Mouse (Mus musculus): Measurements from ENCODE around the gene 4833439L19Rik. TPM values are rescaled to one million over a fixed set of nuclear protein-coding genes. Genes with fewer than 3 reads are reported as not detected.
"Not testable (repeated sequence)": the region's sequence is repeated elsewhere in the genome, so short reads cannot be mapped to it uniquely, and the experiment has no call there.

The 4833439L19Rik gene
- polyA plus RNA-seq (2015; fragmentation: Nextera tagmentation; extraction: Ambion mirVana) = 150 and 156 TPM in 2 replicates

DNA sequence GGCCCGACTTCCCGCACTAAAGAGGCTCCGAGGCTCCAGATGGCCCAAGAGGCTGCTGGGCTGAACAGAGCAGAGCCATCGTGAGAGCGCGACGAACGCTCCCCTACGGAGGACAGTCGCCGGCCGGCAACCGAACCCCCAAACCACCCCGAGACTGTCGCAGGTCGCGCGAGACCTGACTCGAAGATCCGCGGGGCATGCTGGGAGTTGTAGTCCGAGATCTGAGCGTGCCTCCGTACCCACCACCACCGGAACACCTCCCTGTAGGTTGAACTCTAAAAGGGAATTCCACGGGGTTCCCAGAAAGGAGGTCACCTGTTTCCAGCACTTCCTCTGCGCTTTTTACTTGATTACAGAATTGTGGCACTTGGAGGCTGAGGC lies at the start of gene 4833439L19Rik:
Gene 4833439L19Rik, minus strand, starts transcription at position 235 of the 381 bp plus-strand sequence.
- H3K27ac ChIP-seq = peak within 1 kb of the TSS; percentile 65
- peak within 1 kb of the TSS; percentile 77 for H3K4me3 ChIP-seq
- 0% methylated on average over 27 of the region's 27 CpGs for WGBS
- H3K36me3 ChIP-seq = peaks cover 32% of the 10 kb centered on the region
- peak; percentile 97 for ATAC-seq (ENCODE audit: low FRiP score, low read depth)
- no peaks in the 10 kb centered on the region for H3K27me3 ChIP-seq
- H3K4me1 ChIP-seq = peaks cover 12% of the 10 kb centered on the region
- no peaks in the 10 kb centered on the region for H3K9me3 ChIP-seq
- peak within 1 kb of the TSS; percentile 93 for H3K4me2 ChIP-seq (replicated peaks)
- peak within 1 kb of the TSS; percentile 91 for H3K9ac ChIP-seq

DNA sequence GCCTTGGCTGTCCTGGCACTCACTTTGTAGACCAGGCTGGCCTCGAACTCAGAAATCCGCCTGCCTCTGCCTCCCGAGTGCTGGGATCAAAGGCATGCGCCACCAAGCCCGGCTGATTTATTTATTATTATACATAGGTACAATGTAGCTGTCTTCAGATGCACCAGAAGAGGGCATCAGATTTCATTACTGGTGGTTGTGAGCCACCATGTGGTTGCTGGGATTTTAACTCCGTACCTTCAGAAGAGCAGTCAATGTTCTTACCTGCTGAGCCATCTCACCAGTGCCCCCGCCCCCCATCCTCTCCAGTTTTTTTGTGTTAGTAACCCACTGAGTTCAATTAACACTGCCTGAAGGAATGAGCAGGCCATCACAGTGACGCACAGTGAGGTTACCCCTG lies 47.9 kb upstream of the 4833439L19Rik start:
- H3K27ac ChIP-seq; H3K4me3 ChIP-seq; ATAC-seq (ENCODE audit: low FRiP score, low read depth); H3K9ac ChIP-seq; H3K36me3 ChIP-seq; H3K27me3 ChIP-seq; H3K4me2 ChIP-seq (replicated peaks); H3K9me3 ChIP-seq: not testable (repeated sequence)
- peaks cover 17% of the 10 kb centered on the region for H3K4me1 ChIP-seq
- WGBS = 88% methylated on average over 8 of the region's 8 CpGs

DNA sequence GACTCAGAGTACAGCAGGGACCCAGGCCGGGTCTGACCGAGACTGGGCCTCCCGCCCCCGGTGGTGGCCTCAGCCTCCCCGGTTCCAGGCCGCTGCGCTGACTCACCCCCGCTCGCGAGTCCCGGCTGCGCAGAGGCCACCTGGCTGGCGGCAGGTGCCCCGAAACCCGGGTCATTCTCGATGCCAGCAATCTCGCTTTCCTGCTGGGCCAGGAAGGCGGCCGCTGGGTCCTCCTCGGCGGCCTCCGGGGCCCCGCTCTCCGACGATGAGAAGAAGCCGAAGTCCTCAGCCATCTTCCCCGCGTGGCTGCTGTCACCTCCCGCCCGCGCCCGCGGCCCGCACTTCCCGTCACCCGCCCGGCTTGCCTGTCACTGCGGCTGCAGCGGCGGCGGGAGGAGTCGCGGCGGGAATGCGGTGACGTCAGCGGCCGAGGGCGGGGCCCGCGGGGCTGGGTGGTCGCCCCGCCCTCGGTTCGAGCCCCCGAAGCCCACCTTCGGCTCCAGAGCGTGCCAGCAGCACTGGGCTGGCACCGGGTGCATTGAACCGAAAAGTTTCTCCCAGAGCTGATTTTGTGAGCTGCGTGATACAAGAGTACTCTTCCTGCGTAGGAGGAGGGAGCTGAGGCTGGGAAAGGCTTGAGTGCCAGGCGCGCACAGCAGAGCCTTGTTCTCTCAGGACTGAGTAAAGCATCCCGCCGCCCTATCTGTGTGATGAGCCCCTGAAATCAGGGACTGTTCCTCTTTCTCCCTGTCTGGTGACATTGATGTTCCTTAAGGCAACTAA lies 45.9 kb upstream of the 4833439L19Rik start, which contains the start of gene Cltb:
Gene Cltb, minus strand, starts transcription at position 373 of the 783 bp plus-strand sequence.
- Histone ChIP-seq H3K27ac (no peak within 1 kb of the TSS; the same call in 1 of the 2 replicates), H3K9ac (peak within 1 kb of the TSS; percentile 81)
- 1% methylated on average over 55 of the region's 66 CpGs for WGBS

DNA sequence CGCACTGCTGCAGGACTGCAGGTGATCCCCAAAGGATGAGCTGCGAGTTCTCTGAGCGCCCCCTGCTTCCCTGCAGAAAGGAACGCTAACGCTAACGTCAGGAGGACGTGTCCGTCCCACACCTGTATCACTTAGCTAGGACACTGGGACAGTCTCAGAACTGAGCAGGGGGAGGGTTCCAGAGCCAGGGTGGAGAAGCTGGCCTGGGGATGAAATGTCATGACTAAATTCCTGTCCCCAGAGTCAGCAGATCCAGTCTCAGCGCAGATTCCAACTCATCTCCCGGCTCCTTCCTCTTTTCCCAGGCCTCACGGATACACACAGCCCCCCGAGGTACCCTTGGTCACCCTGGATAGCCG lies 45.4 kb upstream of the 4833439L19Rik start:
- no peaks in the 10 kb centered on the region; the same call in 1 of the 2 replicates for H3K36me3 ChIP-seq
- no peaks in the 10 kb centered on the region for H3K9me3 ChIP-seq
- no peak overlapping the region; the same call in 1 of the 2 replicates for H3K27ac ChIP-seq
- H3K27me3 ChIP-seq = peaks cover 10% of the 10 kb centered on the region; the same call in 1 of the 2 replicates
- peak overlapping the region; percentile 67 for H3K4me3 ChIP-seq
- 9% methylated on average over 13 of the region's 13 CpGs for WGBS
- H3K9ac ChIP-seq = peak overlapping the region; percentile 81
- ATAC-seq (ENCODE audit: low FRiP score, low read depth) = no peak; the same call in 1 of the 2 replicates
- peak overlapping the region; percentile 94 for H3K4me2 ChIP-seq (replicated peaks)
- peaks cover 17% of the 10 kb centered on the region for H3K4me1 ChIP-seq

More for the DNA sequence above, 45.9 kb upstream of the 4833439L19Rik start, which contains the start of gene Cltb:
- H3K4me3 ChIP-seq = peak within 1 kb of the TSS; percentile 67
- ATAC-seq (ENCODE audit: low FRiP score, low read depth) = peak; percentile 71; the same call in 1 of the 2 replicates
- peaks cover 10% of the 10 kb centered on the region; the same call in 1 of the 2 replicates for H3K27me3 ChIP-seq
- peaks cover 17% of the 10 kb centered on the region for H3K4me1 ChIP-seq
- H3K4me2 ChIP-seq (replicated peaks) = peak within 1 kb of the TSS; percentile 94
- no peaks in the 10 kb centered on the region for H3K9me3 ChIP-seq
- no peaks in the 10 kb centered on the region for H3K36me3 ChIP-seq

DNA sequence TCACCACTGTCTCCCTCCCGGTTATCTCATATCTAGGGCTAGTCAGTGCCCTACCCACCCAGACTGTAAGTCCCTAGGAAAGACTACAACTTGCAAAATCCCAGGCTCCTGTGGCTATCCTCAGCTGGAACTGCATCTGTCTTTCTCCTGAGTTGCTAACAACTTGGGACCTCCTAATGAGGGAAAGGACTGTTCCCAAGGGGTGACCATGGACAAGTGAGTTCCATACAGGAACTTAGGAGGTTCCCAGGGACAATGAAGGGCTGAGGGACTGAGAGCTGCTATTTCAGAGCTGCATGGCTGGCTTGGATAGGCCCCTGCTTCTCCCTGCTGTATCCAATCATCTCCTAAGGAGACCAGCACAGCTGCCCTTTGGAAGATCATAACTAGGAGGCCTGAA lies 44.1 kb upstream of the 4833439L19Rik start:
- ATAC-seq (ENCODE audit: low FRiP score, low read depth) = no peak
- Histone ChIP-seq H3K4me1 (peaks cover 21% of the 10 kb centered on the region), H3K4me2 (replicated peaks) (peak overlapping the region; percentile 14; the same call in 1 of the 2 replicates), H3K27me3 (peaks cover 10% of the 10 kb centered on the region; the same call in 1 of the 2 replicates), H3K9me3 (no peaks in the 10 kb centered on the region), H3K9ac (0 out of 2 replicates have a peak overlapping the region, but pooled peaks have one; percentile 39), H3K4me3 (no peak overlapping the region), H3K27ac (no peak overlapping the region), H3K36me3 (no peaks in the 10 kb centered on the region; the same call in 1 of the 2 replicates)
- WGBS = 48% methylated on average over 1 of the region's 1 CpGs

DNA sequence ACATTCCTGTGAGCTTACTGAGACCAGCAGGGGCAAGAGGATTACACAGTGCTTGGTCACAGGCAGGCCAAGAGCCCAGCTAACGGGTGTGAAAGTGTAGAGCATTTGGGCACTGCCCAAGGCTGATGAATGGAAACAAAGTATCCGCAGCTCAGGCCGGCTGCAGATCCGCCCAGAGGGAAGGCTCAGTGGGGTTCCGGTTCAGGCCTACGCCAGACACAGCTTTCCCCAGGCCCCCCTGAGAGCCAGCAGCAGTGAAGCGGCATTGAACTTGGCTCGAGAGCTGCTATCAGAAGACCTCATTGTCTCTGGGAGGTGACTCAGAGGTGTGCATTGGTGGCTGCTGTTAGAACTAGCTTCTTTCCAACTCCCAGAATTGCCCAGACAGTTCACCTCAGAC lies 43.4 kb upstream of the 4833439L19Rik start:
- peaks cover 10% of the 10 kb centered on the region; the same call in 1 of the 2 replicates for H3K27me3 ChIP-seq
- H3K4me2 ChIP-seq (replicated peaks) = peak overlapping the region; percentile 14; the same call in 1 of the 2 replicates
- 0 out of 2 replicates have a peak overlapping the region, but pooled peaks have one; percentile 43 for H3K9ac ChIP-seq
- WGBS = 19% methylated on average over 8 of the region's 8 CpGs
- no peak for ATAC-seq (ENCODE audit: low FRiP score, low read depth)
- no peak overlapping the region for H3K4me3 ChIP-seq
- H3K4me1 ChIP-seq = peaks cover 27% of the 10 kb centered on the region
- no peaks in the 10 kb centered on the region for H3K9me3 ChIP-seq
- no peak overlapping the region for H3K27ac ChIP-seq
- no peaks in the 10 kb centered on the region; the same call in 1 of the 2 replicates for H3K36me3 ChIP-seq

DNA sequence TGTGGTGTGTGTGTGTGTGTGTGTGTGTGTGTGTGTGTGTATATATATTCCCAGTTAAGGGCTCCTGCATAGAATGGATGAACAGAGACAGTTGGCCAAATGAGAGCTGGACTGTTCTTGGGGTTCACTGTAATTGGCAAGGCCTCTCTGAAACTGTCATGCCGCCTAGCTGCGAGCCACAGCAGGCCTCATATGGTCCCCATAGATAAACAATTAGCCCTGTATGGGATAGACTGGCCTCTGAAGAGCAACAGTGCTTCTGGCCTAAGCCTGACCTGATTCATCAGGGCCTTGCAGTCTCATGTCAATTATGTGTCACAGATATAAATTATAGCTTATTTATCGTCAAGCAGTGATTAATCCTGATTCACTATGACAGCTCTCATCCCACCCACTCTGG lies 42.8 kb upstream of the 4833439L19Rik start:
- peaks cover 10% of the 10 kb centered on the region; the same call in 1 of the 2 replicates for H3K27me3 ChIP-seq
- ATAC-seq (ENCODE audit: low FRiP score, low read depth) = no peak
- WGBS = 76% methylated on average over 3 of the region's 3 CpGs
- no peak overlapping the region for H3K4me3 ChIP-seq
- H3K27ac ChIP-seq = no peak overlapping the region
- no peak overlapping the region for H3K4me2 ChIP-seq (replicated peaks)
- peaks cover 34% of the 10 kb centered on the region for H3K4me1 ChIP-seq
- H3K9ac ChIP-seq = no peak overlapping the region
- H3K36me3 ChIP-seq = no peaks in the 10 kb centered on the region; the same call in 1 of the 2 replicates
- H3K9me3 ChIP-seq = no peaks in the 10 kb centered on the region

DNA sequence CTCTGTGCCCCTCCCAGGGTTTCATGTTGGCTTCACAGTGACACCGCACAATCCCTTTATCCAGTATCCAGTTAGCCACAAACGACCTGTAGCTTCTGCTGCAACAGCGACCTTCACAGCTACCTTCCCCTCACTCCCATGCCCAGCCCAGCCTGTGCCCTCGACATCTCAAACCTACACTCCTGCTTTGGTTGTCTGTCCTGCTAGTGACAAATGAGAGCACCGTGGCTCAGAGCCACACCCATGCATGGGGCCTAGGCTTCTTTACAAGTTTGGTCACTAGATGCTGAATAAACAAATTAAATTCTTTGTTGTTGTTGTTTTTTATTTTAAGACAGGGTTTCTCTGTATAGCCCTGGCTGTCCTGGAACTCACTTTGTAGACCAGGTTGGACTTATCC lies 42.0 kb upstream of the 4833439L19Rik start:
- Histone ChIP-seq H3K9me3 (no peaks in the 10 kb centered on the region), H3K4me3 (no peak overlapping the region), H3K27me3 (peaks cover 10% of the 10 kb centered on the region; the same call in 1 of the 2 replicates), H3K9ac (no peak overlapping the region), H3K36me3 (no peaks in the 10 kb centered on the region; the same call in 1 of the 2 replicates), H3K27ac (no peak overlapping the region), H3K4me1 (peaks cover 42% of the 10 kb centered on the region), H3K4me2 (replicated peaks) (no peak overlapping the region)
- no peak for ATAC-seq (ENCODE audit: low FRiP score, low read depth)
- 60% methylated on average over 5 of the region's 5 CpGs for WGBS

DNA sequence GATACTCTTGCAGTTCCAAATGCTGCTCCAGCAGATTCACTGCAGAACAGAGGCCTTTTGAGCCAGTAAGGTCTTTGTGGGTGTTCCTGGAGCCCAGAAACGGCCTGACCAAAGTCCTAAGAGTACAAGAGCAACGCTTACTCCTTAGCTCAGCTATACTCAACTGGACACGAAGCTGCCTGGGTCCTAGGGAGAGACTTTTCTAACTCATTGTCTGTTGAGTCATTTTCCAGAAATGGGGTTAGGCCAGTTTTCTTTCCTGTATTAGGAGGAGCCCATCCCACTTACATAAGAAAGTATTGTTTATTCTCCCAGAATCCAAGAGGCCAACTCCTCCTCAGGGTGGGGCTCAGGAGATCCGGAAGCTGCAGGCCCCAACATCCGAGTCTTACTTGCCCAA lies 40.2 kb upstream of the 4833439L19Rik start:
- Histone ChIP-seq H3K36me3 (no peaks in the 10 kb centered on the region; the same call in 1 of the 2 replicates), H3K9ac (no peak overlapping the region), H3K4me3 (no peak overlapping the region), H3K4me1 (peaks cover 36% of the 10 kb centered on the region), H3K27ac (no peak overlapping the region), H3K9me3 (no peaks in the 10 kb centered on the region), H3K4me2 (replicated peaks) (no peak overlapping the region), H3K27me3 (peaks cover 10% of the 10 kb centered on the region; the same call in 1 of the 2 replicates)
- no peak for ATAC-seq (ENCODE audit: low FRiP score, low read depth)
- 81% methylated on average over 5 of the region's 5 CpGs for WGBS

DNA sequence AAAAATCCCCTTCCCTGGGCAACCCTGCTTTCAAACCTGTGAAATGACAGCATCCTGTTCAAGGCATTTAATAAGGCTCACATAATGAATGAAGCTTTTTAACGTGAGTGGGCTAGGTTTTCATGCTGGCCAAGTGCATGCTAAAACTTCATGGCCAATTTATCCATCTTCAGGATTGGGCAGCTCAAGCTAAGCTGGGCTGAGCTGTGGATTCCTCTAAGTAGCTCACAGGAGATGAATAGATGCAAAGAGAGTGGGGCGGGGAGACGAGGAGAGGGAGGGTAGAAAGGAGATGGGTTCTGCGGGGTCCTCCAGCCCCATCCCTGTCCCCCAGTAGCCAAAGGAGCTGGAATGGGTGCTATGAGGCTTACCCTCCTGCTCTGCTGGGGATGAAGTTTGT lies 39.0 kb upstream of the 4833439L19Rik start:
- no peak for ATAC-seq (ENCODE audit: low FRiP score, low read depth)
- peaks cover 8% of the 10 kb centered on the region for H3K36me3 ChIP-seq
- whole genome bisulfite sequencing = 65% methylated on average over 4 of the region's 4 CpGs

DNA sequence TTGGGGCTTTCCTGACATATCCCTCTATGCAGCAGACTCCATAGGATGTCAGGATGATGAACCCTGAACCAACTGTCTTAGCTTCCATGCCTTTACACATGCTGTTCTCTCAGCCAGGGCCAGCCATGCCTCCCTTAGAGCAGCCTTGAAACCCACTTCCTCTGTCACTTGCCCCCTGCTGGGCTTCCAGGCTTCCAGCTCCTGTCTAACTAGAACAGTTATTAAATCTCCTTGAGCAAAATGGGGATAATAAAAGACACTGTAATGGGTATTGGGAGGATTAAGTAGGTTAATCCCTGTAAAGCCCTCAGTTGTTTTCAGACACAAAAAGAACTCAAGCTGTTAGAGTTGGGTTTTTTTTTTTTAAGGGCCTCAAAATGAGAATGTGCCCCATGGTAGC lies 38.3 kb upstream of the 4833439L19Rik start:
- H3K4me1 ChIP-seq = peaks cover 28% of the 10 kb centered on the region
- H3K4me3 ChIP-seq = no peak overlapping the region
- no peaks in the 10 kb centered on the region for H3K27me3 ChIP-seq
- H3K27ac ChIP-seq = peak overlapping the region; percentile 39; the same call in 1 of the 2 replicates
- H3K4me2 ChIP-seq (replicated peaks) = no peak overlapping the region
- H3K36me3 ChIP-seq = peaks cover 15% of the 10 kb centered on the region
- no peaks in the 10 kb centered on the region for H3K9me3 ChIP-seq
- ATAC-seq (ENCODE audit: low FRiP score, low read depth) = no peak
- H3K9ac ChIP-seq = no peak overlapping the region

More for the DNA sequence above, 39.0 kb upstream of the 4833439L19Rik start:
- H3K4me1 ChIP-seq = peaks cover 35% of the 10 kb centered on the region
- no peak overlapping the region for H3K4me2 ChIP-seq (replicated peaks)
- H3K9me3 ChIP-seq = no peaks in the 10 kb centered on the region
- H3K27ac ChIP-seq = peak overlapping the region; percentile 39; the same call in 1 of the 2 replicates
- H3K27me3 ChIP-seq = peaks cover 6% of the 10 kb centered on the region; the same call in 1 of the 2 replicates
- no peak overlapping the region for H3K4me3 ChIP-seq
- peak overlapping the region; percentile 25; the same call in 1 of the 2 replicates for H3K9ac ChIP-seq

DNA sequence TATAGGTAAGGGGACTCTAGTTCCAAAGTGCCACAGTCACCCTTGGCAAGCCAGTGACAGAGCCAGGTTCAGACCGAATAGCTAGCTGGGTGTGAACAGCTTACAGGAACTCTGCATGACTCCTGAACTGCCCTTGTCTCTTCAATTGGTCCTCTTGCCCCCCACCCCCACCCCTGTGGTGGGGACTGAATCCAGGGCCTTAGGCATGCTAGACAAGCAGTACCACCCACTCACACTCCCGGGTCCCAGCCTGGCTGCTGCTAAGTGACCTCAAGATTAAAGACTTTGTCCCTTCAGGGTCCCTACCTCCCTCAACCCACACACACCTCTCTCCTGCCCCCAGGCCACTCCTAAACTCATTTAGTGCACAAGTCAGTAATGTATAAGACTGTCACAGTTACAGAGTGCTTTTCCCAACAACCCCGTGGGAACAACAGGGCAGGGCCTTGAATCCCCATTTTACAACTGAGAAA lies 37.4 kb upstream of the 4833439L19Rik start:
- ATAC-seq (ENCODE audit: low FRiP score, low read depth) = no peak
- WGBS = 11% methylated on average over 3 of the region's 3 CpGs
- no peak overlapping the region for H3K4me2 ChIP-seq (replicated peaks)

More for the DNA sequence above, 37.4 kb upstream of the 4833439L19Rik start:
- no peaks in the 10 kb centered on the region for H3K27me3 ChIP-seq
- peak overlapping the region; percentile 13; the same call in 1 of the 2 replicates for H3K9ac ChIP-seq
- peaks cover 22% of the 10 kb centered on the region for H3K36me3 ChIP-seq
- H3K4me3 ChIP-seq = no peak overlapping the region
- H3K9me3 ChIP-seq = no peaks in the 10 kb centered on the region
- no peak overlapping the region; the same call in 1 of the 2 replicates for H3K27ac ChIP-seq
- peaks cover 28% of the 10 kb centered on the region for H3K4me1 ChIP-seq
